Mouse (Mus musculus): ENCODE measurements at regions not wholly inside any gene's neighbourhood (a gene's known extent, or its start where the extent isn't known, plus 50 kb on each side); places are given as distances from the start of the nearest gene placed in this dataset.

- TF ChIP-seq EP300 (IDR thresholded peaks at IDR 0.05; ENCODE audit: low read depth in 1 of 2, low read length in 2 of 2), result no peak
- no peak for TF ChIP-seq CTCF (IDR thresholded peaks at IDR 0.05 in 2 of 3, conservative IDR thresholded peaks at IDR 0.05 in 1 of 3; ENCODE audit: control insufficient read depth in 1 of 3, insufficient read depth in 1 of 3, low read depth in 2 of 3, low read length in 3 of 3, poor library complexity in 1 of 3, severe bottlenecking in 1 of 3)
- no peak for TF ChIP-seq TBP (IDR thresholded peaks at IDR 0.05; ENCODE audit: low read depth, low read length)
- TF ChIP-seq POLR2A (IDR thresholded peaks at IDR 0.05; ENCODE audit: control insufficient read depth in 1 of 2, insufficient read depth in 1 of 2, low read depth in 1 of 2, low read length in 2 of 2, poor library complexity in 1 of 2), result no peak
- TF ChIP-seq ETS1 (IDR thresholded peaks at IDR 0.05; ENCODE audit: low read depth, low read length), result no peak
- no peak for TF ChIP-seq CHD2 (IDR thresholded peaks at IDR 0.05; ENCODE audit: low read length)
- no peak for TF ChIP-seq MAFK (IDR thresholded peaks at IDR 0.05; ENCODE audit: borderline replicate concordance, low read depth, low read length)
- TF ChIP-seq ZMIZ1 (IDR thresholded peaks at IDR 0.05; ENCODE audit: low read depth, low read length), result no peak
- no peak for TF ChIP-seq MAZ (IDR thresholded peaks at IDR 0.05; ENCODE audit: low read depth, low read length)
- no peak for TF ChIP-seq MAX (IDR thresholded peaks at IDR 0.05; ENCODE audit: low read length)
Observed at GRCm38 (mm10) chr13:53945681-53946080, 109.8 kb downstream of the Drd1 start.
